Mouse (Mus musculus) neutrophil, adult 65 days (primary cell): ENCODE results near the gene Tmem255a. TPM values are rescaled to one million over a fixed set of nuclear protein-coding genes. Genes with fewer than 3 reads are reported as not detected.

Source experiments
- total RNA-seq: library from RNA; stranded (reverse); gene quantifications from 2 replicates; pipeline ENCODE4 v1.2.4, GENCODE M21; 2023

Gene Tmem255a
- not detected in 2 replicates for total RNA-seq

DNA sequence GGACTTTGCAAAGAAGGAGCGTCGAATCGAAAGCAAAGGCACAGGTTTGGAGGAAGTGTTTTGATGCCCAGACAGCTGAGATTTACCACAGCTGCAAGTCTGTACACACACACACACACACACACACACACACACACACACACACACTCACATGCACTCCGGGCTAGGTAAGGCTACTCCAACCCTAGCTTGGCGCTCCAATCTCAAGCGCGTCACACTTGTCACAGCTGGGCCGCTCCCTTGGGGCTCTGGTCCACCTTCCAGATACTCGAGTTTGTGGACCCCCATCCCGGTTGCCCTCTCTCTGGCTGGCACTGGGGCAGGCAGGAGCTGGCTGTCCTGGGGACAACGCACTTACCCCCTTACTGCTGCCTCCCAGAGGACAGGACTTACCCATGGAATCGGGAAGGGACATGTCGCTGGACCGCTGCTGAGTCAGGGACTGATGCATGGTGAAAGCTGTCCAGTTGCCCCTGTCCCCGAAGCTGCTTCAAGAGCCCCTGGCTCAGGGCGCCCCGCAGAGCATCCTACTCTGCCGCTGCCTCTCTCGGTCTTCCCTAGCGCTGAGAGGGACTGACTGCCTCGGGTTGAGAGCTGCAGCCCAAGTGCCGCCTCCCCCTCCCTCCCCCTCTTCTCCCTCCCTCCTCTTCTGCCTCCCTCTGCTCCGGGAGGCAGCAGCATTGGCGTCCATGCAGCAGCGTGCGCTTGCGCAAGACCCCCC lies at the start of gene Tmem255a:
Gene Tmem255a (minus strand): TSS at position 589 of the 721 bp plus-strand sequence.

DNA sequence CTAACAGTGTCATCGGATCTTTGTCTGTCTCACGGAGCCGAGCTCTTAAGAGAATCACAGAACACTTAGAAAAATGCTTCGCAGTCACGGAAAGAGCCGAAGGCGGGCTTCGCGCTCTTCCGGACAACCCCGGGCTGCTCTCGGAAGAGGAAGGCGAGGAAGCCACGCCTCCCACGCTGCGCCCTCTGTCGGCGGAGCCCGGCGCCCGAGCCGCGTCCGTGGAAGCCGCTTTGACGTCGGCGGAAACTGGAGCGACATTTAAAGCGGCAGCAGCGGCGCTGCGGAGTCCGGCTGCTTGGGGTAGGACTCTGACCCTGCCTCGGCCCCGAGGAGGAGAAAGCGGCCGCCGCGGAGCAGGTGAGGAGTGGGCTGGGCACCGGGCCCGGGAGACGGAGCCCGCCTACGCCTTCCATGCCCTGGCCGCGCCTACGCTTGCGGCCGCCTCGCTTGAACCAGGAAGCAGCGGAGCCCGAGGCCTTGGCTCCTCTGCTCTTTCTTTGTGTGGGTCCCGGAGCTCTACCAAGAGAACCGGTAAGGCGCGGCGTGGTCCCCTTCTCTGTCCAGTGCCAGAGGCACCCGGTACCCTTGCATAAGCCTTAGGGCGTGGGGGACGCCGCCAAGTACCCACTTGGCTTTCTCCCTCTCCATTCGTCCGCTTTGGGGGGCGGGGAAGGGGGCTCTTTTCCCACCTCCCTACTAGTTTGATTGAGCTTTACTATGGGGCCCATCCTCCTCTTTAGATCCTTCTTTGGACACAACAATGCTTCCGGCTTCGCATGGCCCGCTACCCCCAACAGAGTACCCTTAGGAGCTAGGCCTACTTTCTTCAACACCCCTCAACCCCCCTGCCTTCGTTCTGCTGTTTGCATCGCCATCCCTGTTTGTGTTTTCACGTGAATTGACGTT lies 62.4 kb downstream of the Tmem255a start, which contains the start of gene Zbtb33:
Gene Zbtb33 (plus strand): TSS at position 242 of the 906 bp plus-strand sequence.

Other genes starting within 250 kb of the Tmem255a start
- gene Btg1-ps1, start 233.6 kb downstream of the Tmem255a start, total RNA-seq, result not detected in 2 replicates
- gene Btg1-ps2, start 209.3 kb downstream of the Tmem255a start, total RNA-seq, result not detected in 2 replicates
- not detected in 2 replicates for gene Rhox10, start 186.0 kb downstream of the Tmem255a start, total RNA-seq
- not detected in 2 replicates for gene Rhox11, start 167.3 kb downstream of the Tmem255a start, total RNA-seq
- not detected in 2 replicates for gene Rhox12, start 141.5 kb downstream of the Tmem255a start, total RNA-seq
- gene Rhox13, start 131.2 kb downstream of the Tmem255a start, total RNA-seq, result not detected in 2 replicates
- 24.2 and 27.3 TPM in 2 replicates for gene Zbtb33, start 62.6 kb downstream of the Tmem255a start, total RNA-seq
- gene Atp1b4, start 63.7 kb upstream of the Tmem255a start, total RNA-seq, result not detected in 2 replicates
- gene Lamp2, start 204.0 kb upstream of the Tmem255a start, total RNA-seq, result 249 and 276 TPM in 2 replicates